Mouse (Mus musculus) right cerebral cortex, postnatal 14 days (tissue): Measurements from ENCODE around the gene Osbpl3.

Experiments
- DNase-seq: peaks from one replicate; pipeline ENCODE4 v3.0.0; 2022

Gene Osbpl3

DNA sequence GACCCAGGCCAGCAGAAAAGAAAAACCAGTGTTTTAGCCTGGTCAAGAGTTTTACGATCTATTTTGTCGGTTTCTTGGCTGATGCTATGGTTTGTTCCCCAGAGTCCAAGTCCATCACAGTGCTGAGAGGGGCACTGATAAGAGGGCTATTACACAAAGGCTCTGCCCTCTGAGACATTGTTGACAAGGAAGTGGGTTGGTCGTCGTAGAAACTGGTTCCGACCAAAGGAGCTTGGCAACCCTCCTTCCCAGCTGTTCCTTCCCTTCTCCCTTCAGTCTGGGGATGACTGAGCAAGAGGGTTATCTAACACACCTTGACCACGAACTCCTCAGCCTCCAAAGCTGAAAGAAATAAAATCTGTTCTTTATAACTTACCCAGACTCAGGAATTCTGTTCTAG is 192.3 kb downstream of the Osbpl3 start, which contains the start of gene Gsdme:
Gsdme (minus strand) TSS at position 193 of the 400 bp plus-strand sequence.
- no peak for DNase-seq

DNA sequence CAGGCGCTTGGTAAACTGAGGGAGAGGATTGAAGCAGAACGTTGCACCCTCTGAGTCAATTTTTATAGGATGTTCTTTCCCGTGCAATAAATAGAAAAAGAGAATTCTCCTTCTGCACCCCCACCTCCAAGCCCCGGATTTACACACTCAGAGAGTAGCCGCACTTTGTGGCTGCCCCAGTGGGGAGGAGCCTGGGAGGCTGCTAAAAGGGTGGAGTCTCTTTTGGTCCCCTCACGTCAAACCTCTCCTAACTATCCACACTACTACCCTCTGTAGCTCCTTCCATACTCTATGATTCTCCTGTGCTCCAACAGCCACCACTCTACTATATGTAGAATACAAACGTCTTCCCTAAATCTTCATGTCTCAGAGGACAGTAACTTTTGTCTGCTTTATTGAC is 193.7 kb downstream of the Osbpl3 start:
- DNase-seq: no peak

DNA sequence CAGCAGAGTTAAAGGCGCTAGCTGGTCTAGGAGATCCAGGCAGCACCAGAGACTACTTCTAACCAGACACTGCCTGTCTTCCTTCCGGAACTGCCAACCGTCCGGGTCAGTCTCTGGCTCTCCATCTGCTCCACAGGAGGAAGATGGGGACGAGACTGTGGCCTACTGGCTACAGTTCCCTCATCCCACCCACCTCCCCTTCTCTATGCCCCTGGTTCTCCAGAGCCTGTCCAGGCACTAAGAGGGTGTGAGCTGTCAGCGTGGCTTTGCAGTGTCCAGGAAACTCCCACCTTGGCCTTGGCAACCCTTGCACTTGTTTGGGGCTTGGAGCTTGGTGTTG is 194.1 kb downstream of the Osbpl3 start:
- DNase-seq: no peak

DNA sequence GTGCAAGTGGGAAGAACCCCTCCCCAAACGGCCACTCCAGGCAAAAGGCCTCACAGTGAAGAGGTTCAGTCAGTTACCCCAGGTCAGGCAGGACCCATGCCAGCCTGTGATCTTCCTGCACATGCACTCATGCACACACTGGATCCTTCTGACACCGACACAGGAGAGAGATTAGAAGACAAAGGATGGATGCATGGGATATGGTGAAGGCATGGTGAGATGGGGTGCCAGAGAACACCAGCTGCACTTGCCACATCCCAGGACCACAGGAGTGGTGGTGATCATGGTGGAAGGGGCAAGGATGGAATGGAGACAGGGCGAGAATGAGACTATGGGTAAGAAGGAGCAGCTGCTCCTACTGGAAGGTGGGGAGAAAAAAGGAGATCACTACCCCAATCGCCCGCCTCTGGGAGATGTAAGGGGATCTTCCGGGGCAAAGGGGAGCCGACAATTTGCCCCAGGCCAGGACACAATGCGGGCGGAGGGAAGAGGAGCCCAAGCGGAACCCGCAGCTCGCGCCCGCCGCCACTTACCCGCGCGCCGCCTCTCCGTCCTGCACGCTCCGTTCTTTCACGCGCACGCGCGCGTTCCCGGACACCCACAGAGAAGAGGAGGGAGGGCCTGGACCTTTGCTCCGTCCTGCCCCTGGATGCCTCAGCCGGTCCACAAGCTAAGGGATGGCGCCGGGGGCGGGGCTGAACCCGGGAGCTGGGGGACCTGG is 194.6 kb downstream of the Osbpl3 start:
- DNase-seq: peak; percentile 85

DNA sequence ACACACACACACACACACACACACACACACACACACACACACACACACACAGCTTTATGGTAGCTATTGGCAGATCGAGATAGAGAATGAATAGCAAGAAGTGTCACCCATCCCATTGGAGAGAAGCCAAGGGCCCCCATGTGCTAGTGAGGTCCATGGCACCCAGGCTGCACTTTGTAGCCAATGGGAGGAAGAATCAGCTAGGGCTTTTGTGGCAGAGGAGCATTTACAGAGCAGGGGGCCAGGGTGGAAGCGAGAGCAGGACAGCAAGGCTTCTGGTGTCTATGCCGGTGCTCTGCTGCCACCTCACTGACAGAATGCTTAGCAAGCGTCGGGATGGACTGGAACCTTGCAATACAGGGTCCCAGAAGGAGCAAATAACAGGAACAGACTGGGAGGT is 200.6 kb downstream of the Osbpl3 start:
- DNase-seq: no peak

DNA sequence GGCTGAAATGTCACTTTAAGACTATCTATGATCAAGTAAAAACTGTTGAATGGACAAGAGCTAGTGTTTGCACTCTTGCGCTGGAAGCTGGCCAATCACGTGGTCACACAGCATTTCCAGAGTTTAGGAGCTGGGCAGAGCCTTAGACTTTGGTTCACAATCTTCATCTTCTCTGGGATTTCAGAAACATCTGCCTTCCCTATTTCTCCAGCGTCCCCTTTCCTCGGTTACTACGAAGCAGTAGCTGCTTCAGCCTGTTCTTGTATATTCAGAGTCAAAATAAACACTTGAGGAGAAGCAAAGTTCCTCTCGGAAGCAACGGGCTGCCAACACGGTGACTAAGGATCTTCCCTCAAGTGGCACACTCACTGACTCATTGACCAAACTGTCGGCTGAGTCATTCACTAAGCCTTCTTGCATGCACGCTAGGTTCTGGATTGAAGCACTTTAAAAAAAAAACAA is 201.2 kb downstream of the Osbpl3 start:
- peak; percentile 15 for DNase-seq

DNA sequence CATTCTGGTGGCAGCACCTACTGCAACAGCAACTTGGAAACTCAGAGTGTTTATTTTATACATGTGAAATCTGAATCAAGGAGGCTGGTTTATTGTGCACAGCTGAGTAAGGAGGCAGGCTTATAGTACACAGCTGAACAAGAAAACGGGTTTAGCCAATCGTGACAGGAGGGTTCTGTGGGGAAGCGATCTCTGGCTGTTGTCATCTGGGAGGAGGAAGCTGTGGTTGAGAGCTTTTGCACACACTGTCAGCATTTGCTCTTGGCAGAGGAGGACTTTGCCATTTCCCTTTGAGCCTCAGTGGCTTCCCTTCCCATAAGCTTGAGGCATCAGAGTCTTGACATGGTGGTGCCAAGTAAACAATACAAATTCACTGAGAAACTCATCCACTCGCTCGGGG is 203.3 kb downstream of the Osbpl3 start:
- DNase-seq: no peak

DNA sequence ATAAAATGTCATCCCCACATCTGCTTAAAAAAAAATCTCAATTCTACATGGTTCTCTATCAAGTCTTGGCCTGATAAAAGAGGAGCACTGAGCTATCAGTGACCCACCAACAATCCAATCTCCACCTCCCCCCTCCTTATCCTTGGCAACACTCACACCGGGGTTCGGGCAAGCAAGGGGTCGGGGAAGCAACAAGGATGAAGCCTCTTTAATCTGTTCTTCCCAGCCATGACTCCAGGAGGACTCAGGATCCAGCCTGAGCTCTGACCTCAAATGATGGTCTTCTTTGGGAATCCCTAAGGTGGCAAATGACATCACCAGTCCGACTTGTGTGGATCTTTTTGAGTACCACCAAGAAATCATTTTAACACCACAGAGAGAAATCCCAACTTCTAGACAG is 208.2 kb downstream of the Osbpl3 start:
- no peak for DNase-seq

DNA sequence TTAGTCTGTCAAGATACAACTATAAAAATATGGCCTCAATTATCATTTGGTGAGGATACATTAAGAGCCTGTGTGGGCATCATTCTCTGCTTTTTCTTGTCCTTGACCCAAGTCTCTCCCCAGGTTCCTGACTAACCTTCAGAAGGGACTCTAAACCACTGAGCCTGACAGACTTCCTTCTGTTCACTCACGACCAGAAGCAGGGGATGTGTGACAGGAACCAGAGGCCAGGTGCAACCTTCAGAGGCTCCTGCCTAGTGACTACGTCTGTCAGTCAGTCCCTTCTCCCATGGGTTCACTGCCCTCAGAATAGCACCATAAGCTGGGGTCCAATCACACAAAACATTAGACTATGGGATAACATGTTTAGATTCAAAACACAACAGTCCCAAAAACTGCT is 208.6 kb downstream of the Osbpl3 start:
- DNase-seq: no peak

DNA sequence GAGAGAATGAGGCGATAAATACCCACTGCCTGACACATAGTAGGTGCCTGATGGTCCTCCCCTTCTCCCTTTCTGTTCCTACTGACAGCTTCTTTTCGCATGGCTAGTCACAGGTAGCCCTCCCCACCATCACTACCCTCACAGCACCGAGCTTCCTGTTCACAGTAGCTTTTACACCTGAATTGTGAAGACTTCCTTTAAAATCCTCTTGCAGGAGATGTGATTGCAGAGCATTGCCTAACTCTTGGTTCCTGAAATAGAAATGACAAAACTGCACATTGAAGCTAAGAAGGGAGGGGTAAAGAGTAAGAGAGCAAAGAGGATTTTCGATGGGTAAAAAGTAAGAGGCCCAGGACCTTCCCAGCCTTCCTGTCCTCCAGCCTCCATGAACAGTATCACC is 211.0 kb downstream of the Osbpl3 start:
- DNase-seq: no peak

DNA sequence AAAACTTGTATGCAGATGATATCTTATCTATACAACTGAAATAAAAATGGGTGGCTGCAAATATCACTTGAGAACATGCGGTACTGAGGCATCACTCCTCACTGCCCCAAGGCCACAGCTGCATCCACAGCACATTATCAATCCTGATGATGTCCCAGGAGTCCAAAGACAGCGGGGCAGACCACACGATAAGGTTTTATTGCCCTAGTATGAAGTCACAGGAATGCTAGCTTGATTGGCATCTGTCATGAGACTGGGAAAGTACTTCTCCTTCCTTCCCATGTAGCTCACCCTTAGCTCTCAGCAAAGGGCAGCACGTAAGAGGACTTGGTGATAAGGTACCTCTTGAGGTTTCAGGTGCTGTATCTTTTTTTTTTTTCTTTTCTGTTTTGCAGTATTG is 211.9 kb downstream of the Osbpl3 start:
- DNase-seq: no peak
